Mouse (Mus musculus): ENCODE data around the gene Gm2431. TPM values are rescaled to one million over a fixed set of nuclear protein-coding genes. Genes with fewer than 3 reads are reported as not detected.

The Gm2431 gene
- total and polyA plus RNA-seq, 2 experiments from 2014 or later, result not detected

- no peak for ATAC-seq
These were observed 46.6 kb downstream of the Gm2431 start, which contains the start of gene Gm7579 for GRCm38 (mm10) chr7:142211559-142211958. TSS of gene Gm7579 (plus strand) at chr7:142211859.

More at GRCm38 (mm10) chr7:142211559-142211958, 46.6 kb downstream of the Gm2431 start, which contains the start of gene Gm7579:
- no peak for TF ChIP-seq CTCF (IDR thresholded peaks at IDR 0.05; ENCODE audit: low read depth)
- no peaks in the 10 kb centered on the region for H3K36me3 ChIP-seq (ENCODE audit: insufficient read depth, low read length)
- H3K4me3 ChIP-seq (ENCODE audit: low read length), result no peak within 1 kb of the TSS
- H3K27ac ChIP-seq, result no peak within 1 kb of the TSS
- no peaks in the 10 kb centered on the region for H3K4me1 ChIP-seq (ENCODE audit: insufficient read depth, low read length)
- WGBS, result 52% methylated on average over 1 of the region's 1 CpGs
- no peaks in the 10 kb centered on the region for H3K27me3 ChIP-seq (ENCODE audit: insufficient read depth, low read length)
- no peak within 1 kb of the TSS for H3K4me2 ChIP-seq (ENCODE audit: low read depth, low read length)
- DNase-seq (ENCODE audit: low spot score), result no peak
- H3K9me3 ChIP-seq (ENCODE audit: low read length), result no peaks in the 10 kb centered on the region
- no peak within 1 kb of the TSS for H3K9ac ChIP-seq (replicated peaks; ENCODE audit: low read length)

Other genes starting within 250 kb of the Gm2431 start
- 41.1 and 45.5 TPM in 2 replicates for gene Mob2, start 197.3 kb downstream of the Gm2431 start, total RNA-seq (2014; rRNA removed)
- 43.4 and 44.1 TPM in 2 replicates for gene Mob2, start 197.3 kb downstream of the Gm2431 start, polyA plus RNA-seq (2015; fragmentation: Nextera tagmentation; extraction: Ambion mirVana)
- gene Dusp8, start 162.5 kb downstream of the Gm2431 start, total RNA-seq (2014; rRNA removed), result 129 and 133 TPM in 2 replicates
- 86.2 and 94.6 TPM in 2 replicates for gene Dusp8, start 162.5 kb downstream of the Gm2431 start, polyA plus RNA-seq (2015; fragmentation: Nextera tagmentation; extraction: Ambion mirVana)
- not detected in 2 replicates for gene Gm45618, start 137.6 kb downstream of the Gm2431 start, total RNA-seq (2014; rRNA removed)
- gene Gm45618, start 137.6 kb downstream of the Gm2431 start, polyA plus RNA-seq (2015; fragmentation: Nextera tagmentation; extraction: Ambion mirVana), result not detected in 2 replicates
- gene Gm39115, start 122.3 kb downstream of the Gm2431 start, total RNA-seq (2014; rRNA removed), result not detected in 2 replicates
- not detected in 2 replicates for gene Gm39115, start 122.3 kb downstream of the Gm2431 start, polyA plus RNA-seq (2015; fragmentation: Nextera tagmentation; extraction: Ambion mirVana)
- not detected in 2 replicates for gene Gm45337, start 113.7 kb downstream of the Gm2431 start, total RNA-seq (2014; rRNA removed)
- not detected in 2 replicates for gene Gm45337, start 113.7 kb downstream of the Gm2431 start, polyA plus RNA-seq (2015; fragmentation: Nextera tagmentation; extraction: Ambion mirVana)
- not detected in 2 replicates for gene Gm29735, start 101.2 kb downstream of the Gm2431 start, total RNA-seq (2014; rRNA removed)
- gene Gm29735, start 101.2 kb downstream of the Gm2431 start, polyA plus RNA-seq (2015; fragmentation: Nextera tagmentation; extraction: Ambion mirVana), result not detected in 2 replicates
- not detected in 2 replicates for gene Gm4553, start 92.6 kb downstream of the Gm2431 start, total RNA-seq (2014; rRNA removed)
- not detected in 2 replicates for gene Gm4553, start 92.6 kb downstream of the Gm2431 start, polyA plus RNA-seq (2015; fragmentation: Nextera tagmentation; extraction: Ambion mirVana)
- not detected in 2 replicates for gene Krtap5-2, start 82.3 kb downstream of the Gm2431 start, total RNA-seq (2014; rRNA removed)
- gene Krtap5-2, start 82.3 kb downstream of the Gm2431 start, polyA plus RNA-seq (2015; fragmentation: Nextera tagmentation; extraction: Ambion mirVana), result not detected in 2 replicates
- gene Gm10153, start 68.0 kb downstream of the Gm2431 start, total RNA-seq (2014; rRNA removed), result not detected in 2 replicates
- not detected in 2 replicates for gene Gm10153, start 68.0 kb downstream of the Gm2431 start, polyA plus RNA-seq (2015; fragmentation: Nextera tagmentation; extraction: Ambion mirVana)
- gene Krtap5-3, start 57.0 kb downstream of the Gm2431 start, total RNA-seq (2014; rRNA removed), result not detected in 2 replicates
- not detected in 2 replicates for gene Krtap5-3, start 57.0 kb downstream of the Gm2431 start, polyA plus RNA-seq (2015; fragmentation: Nextera tagmentation; extraction: Ambion mirVana)
- not detected in 2 replicates for gene Gm7579, start 46.5 kb downstream of the Gm2431 start, total RNA-seq (2014; rRNA removed)
- not detected in 2 replicates for gene Gm7579, start 46.5 kb downstream of the Gm2431 start, polyA plus RNA-seq (2015; fragmentation: Nextera tagmentation; extraction: Ambion mirVana)
- not detected in 2 replicates for gene Krtap5-5, start 28.4 kb downstream of the Gm2431 start, total RNA-seq (2014; rRNA removed)
- not detected in 2 replicates for gene Krtap5-5, start 28.4 kb downstream of the Gm2431 start, polyA plus RNA-seq (2015; fragmentation: Nextera tagmentation; extraction: Ambion mirVana)
- not detected in 2 replicates for gene Gm40460, start 17.3 kb downstream of the Gm2431 start, total RNA-seq (2014; rRNA removed)
- gene Gm40460, start 17.3 kb downstream of the Gm2431 start, polyA plus RNA-seq (2015; fragmentation: Nextera tagmentation; extraction: Ambion mirVana), result not detected in 2 replicates
- not detected in 2 replicates for gene Gm4559, start 16.0 kb upstream of the Gm2431 start, total RNA-seq (2014; rRNA removed)
- not detected in 2 replicates for gene Gm4559, start 16.0 kb upstream of the Gm2431 start, polyA plus RNA-seq (2015; fragmentation: Nextera tagmentation; extraction: Ambion mirVana)
- not detected in 2 replicates for gene Krtap5-1, start 38.8 kb upstream of the Gm2431 start, total RNA-seq (2014; rRNA removed)
- gene Krtap5-1, start 38.8 kb upstream of the Gm2431 start, polyA plus RNA-seq (2015; fragmentation: Nextera tagmentation; extraction: Ambion mirVana), result not detected in 2 replicates
- not detected in 2 replicates for gene Krtap5-4, start 45.2 kb upstream of the Gm2431 start, total RNA-seq (2014; rRNA removed)
- not detected in 2 replicates for gene Krtap5-4, start 45.2 kb upstream of the Gm2431 start, polyA plus RNA-seq (2015; fragmentation: Nextera tagmentation; extraction: Ambion mirVana)
- gene Ifitm10, start 115.4 kb upstream of the Gm2431 start, total RNA-seq (2014; rRNA removed), result 22.7 and 25.4 TPM in 2 replicates
- gene Ifitm10, start 115.4 kb upstream of the Gm2431 start, polyA plus RNA-seq (2015; fragmentation: Nextera tagmentation; extraction: Ambion mirVana), result 17.2 and 19.9 TPM in 2 replicates
- 1.0 TPM in 1 of 2 replicates, not detected in the other for gene Gm49369, start 124.3 kb upstream of the Gm2431 start, total RNA-seq (2014; rRNA removed)
- 2.1 and 2.9 TPM in 2 replicates for gene Gm49369, start 124.3 kb upstream of the Gm2431 start, polyA plus RNA-seq (2015; fragmentation: Nextera tagmentation; extraction: Ambion mirVana)
- gene Ctsd, start 129.7 kb upstream of the Gm2431 start, total RNA-seq (2014; rRNA removed), result 638 and 755 TPM in 2 replicates
- gene Ctsd, start 129.7 kb upstream of the Gm2431 start, polyA plus RNA-seq (2015; fragmentation: Nextera tagmentation; extraction: Ambion mirVana), result 400 and 402 TPM in 2 replicates
- gene Syt8, start 176.5 kb upstream of the Gm2431 start, total RNA-seq (2014; rRNA removed), result not detected in 2 replicates
- 0.15 TPM in 1 of 2 replicates, not detected in the other for gene Syt8, start 176.5 kb upstream of the Gm2431 start, polyA plus RNA-seq (2015; fragmentation: Nextera tagmentation; extraction: Ambion mirVana)
- 1.3 and 8.5 TPM in 2 replicates for gene Tnni2, start 183.5 kb upstream of the Gm2431 start, total RNA-seq (2014; rRNA removed)
- 0.63 TPM in 2 replicates for gene Tnni2, start 183.5 kb upstream of the Gm2431 start, polyA plus RNA-seq (2015; fragmentation: Nextera tagmentation; extraction: Ambion mirVana)
- 4.6 and 16.6 TPM in 2 replicates for gene Lsp1, start 202.5 kb upstream of the Gm2431 start, total RNA-seq (2014; rRNA removed)
- 6.6 and 7.2 TPM in 2 replicates for gene Lsp1, start 202.5 kb upstream of the Gm2431 start, polyA plus RNA-seq (2015; fragmentation: Nextera tagmentation; extraction: Ambion mirVana)
- 1.3 and 4.7 TPM in 2 replicates for gene Tnnt3, start 240.5 kb upstream of the Gm2431 start, total RNA-seq (2014; rRNA removed)
- gene Tnnt3, start 240.5 kb upstream of the Gm2431 start, polyA plus RNA-seq (2015; fragmentation: Nextera tagmentation; extraction: Ambion mirVana), result 3.1 and 3.9 TPM in 2 replicates

Data from hindbrain, postnatal 0 days (tissue).